22 mouse cellular contexts compared by ENCODE assay signal in the genomic region with DNA sequence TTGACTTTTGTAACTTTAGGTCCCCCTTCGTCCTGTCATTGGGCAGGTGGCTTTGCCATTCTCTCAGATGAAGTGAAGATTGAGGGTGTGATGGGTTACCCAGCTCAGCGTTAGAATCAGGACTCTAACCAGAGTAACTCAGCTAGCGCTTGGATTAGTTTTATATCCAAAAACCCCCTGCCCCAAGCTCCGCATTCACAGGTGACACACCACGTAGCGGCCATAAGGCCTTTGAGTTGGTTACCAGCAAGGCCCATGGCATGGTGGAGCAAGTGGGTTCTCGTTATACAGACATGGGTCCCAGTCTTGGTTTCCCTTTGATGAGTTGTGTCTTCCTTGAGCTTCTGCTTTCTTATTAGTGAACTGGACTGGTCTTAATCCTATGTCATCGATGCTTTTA.
"Had no signal": no experiment of that assay in that cellular context is flagged by ENCODE, and none has a peak within 500 bp of the region (broad histone marks: within the 10 kb centered on the region; RNA-seq: fewer than 3 reads in every experiment).

No protein-coding gene starts in this region.

- H3K27ac ChIP-seq: kidney, postnatal 0 days; limb, embryonic 12.5 days; liver, embryonic 14.5 days; midbrain, embryonic 10.5 days; midbrain, embryonic 13.5 days; neural tube, embryonic 13.5 days had no signal

- H3K4me2 ChIP-seq: limb, embryonic 12.5 days; limb, embryonic 15.5 days; liver, embryonic 11.5 days; lung, embryonic 14.5 days; midbrain, embryonic 13.5 days; neural tube, embryonic 13.5 days; stomach, embryonic 15.5 days had no signal

- H3K4me3 ChIP-seq: limb, embryonic 12.5 days; limb, embryonic 15.5 days; megakaryocyte, embryonic 14.5 days; midbrain, embryonic 10.5 days; midbrain, embryonic 13.5 days; myocyte; neural tube, embryonic 13.5 days; stomach, embryonic 15.5 days had no signal

- H3K9me3 ChIP-seq: limb, embryonic 12.5 days; limb, embryonic 15.5 days; megakaryocyte, embryonic 14.5 days; midbrain, embryonic 10.5 days; midbrain, embryonic 13.5 days; neural tube, embryonic 13.5 days; stomach, embryonic 15.5 days had no signal

- ATAC-seq: liver, postnatal 0 days; midbrain, embryonic 13.5 days; midbrain, embryonic 16.5 days had no signal

- H3K36me3 ChIP-seq: limb, embryonic 12.5 days; limb, embryonic 15.5 days; midbrain, embryonic 10.5 days; midbrain, embryonic 13.5 days; neural tube, embryonic 13.5 days; stomach, embryonic 15.5 days had no signal

- DNase-seq: kidney, adult 2 months; kidney, postnatal 25 days; left cerebral cortex, postnatal 4 days; liver, postnatal 0 days; lung, embryonic 14.5 days; retina, postnatal 1 day; spleen, adult 18-20 months; thymus, adult 2 months; thymus, postnatal 14 days; thymus, postnatal 4 days had no signal

- H3K27me3 ChIP-seq: limb, embryonic 12.5 days; limb, embryonic 15.5 days; megakaryocyte, embryonic 14.5 days; midbrain, embryonic 13.5 days; neural tube, embryonic 13.5 days; stomach, embryonic 15.5 days had no signal

- H3K9ac ChIP-seq: limb, embryonic 12.5 days; limb, embryonic 15.5 days; liver, embryonic 14.5 days; liver, postnatal 0 days; lung, embryonic 14.5 days; midbrain, embryonic 13.5 days; neural tube, embryonic 13.5 days; stomach, embryonic 15.5 days had no signal
